Mouse (Mus musculus): Measurements from ENCODE around the gene Cox5a.

GRCm38 (mm10) chr9:57566846-57567245 lies 45.8 kb downstream of the Cox5a start:
- TF ChIP-seq CTCF (IDR thresholded peaks at IDR 0.05; ENCODE audit: low read depth, low read length) (no peak), GATA1 (IDR thresholded peaks at IDR 0.05; ENCODE audit: borderline replicate concordance, low read length) (no peak)
